Mouse (Mus musculus) colon, adult 2 months (tissue): ENCODE results near the gene Slc22a4. TPM values are rescaled to one million over a fixed set of nuclear protein-coding genes. Genes with fewer than 3 reads are reported as not detected.

Source experiments
- polyA plus RNA-seq: library from polyadenylated mRNA; depleted of rRNA; stranded (reverse); fragments of >200 nt; gene quantifications from 2 replicates; pipeline ENCODE4 v1.2.3, GENCODE M21; 2012; rRNA removed

Gene Slc22a4
- polyA plus RNA-seq = 0.69 and 0.85 TPM in 2 replicates

GRCm38 (mm10) chr11:54028044-54028951 is at the start of gene Slc22a4:
TSS of gene Slc22a4 (minus strand) at chr11:54028090.

GRCm38 (mm10) chr11:54068520-54069371 is 40.9 kb upstream of the Slc22a4 start, which contains the start of gene Pdlim4:
TSS of gene Pdlim4 (minus strand) at chr11:54069014.

GRCm38 (mm10) chr11:53979788-53980621 is 47.9 kb downstream of the Slc22a4 start, which contains the start of gene Slc22a21:
TSS of gene Slc22a21 (minus strand) at chr11:53980332.

Other genes starting within 250 kb of the Slc22a4 start
- gene Gm12216, start 168.8 kb downstream of the Slc22a4 start, polyA plus RNA-seq = 5.9 and 8.2 TPM in 2 replicates
- gene Slc22a5, start 136.4 kb downstream of the Slc22a4 start, polyA plus RNA-seq = 21.3 and 26.7 TPM in 2 replicates
- gene Slc22a21, start 47.8 kb downstream of the Slc22a4 start, polyA plus RNA-seq = 10.3 and 12.7 TPM in 2 replicates
- gene Pdlim4, start 40.9 kb upstream of the Slc22a4 start, polyA plus RNA-seq = 97.4 and 112 TPM in 2 replicates
- 5.9 and 6.5 TPM in 2 replicates for gene P4ha2, start 72.0 kb upstream of the Slc22a4 start, polyA plus RNA-seq
- 0.26 TPM in 1 of 2 replicates, not detected in the other for gene Csf2, start 221.6 kb upstream of the Slc22a4 start, polyA plus RNA-seq
- not detected in 2 replicates for gene Il3, start 239.2 kb upstream of the Slc22a4 start, polyA plus RNA-seq